Mouse (Mus musculus): Measurements from ENCODE around the gene Farp1.

DNA sequence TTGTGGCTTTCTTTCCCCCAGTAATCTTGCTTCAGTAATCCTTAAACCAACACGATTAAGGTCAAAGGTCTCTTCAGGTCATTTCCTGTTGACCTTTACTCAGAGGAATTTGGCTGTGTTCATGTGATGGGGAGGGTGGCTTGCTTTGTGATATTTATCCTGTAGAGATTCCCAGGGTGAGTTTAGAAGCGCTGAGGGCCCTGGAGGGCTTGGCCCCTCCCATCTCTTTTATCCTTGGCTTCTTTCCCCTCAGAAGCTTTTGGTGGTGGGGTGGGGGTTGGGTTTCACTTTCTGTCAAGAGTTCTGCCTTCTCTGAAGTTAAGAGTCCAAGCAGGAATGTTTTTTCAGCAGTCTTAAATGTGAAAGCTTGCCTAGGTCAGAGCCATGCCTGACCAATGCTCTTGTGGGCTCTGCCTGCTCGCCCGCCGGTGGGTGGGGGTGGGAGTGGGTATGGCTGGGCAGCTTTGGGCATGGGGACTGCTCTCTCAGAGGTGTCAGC, 18.1 kb downstream of the Farp1 start:
- TF ChIP-seq CTCF (IDR thresholded peaks at IDR 0.05; ENCODE audit: low read depth, low read length) (no peak), GATA1 (IDR thresholded peaks at IDR 0.05; ENCODE audit: borderline replicate concordance, low read length) (no peak)

Data from G1E (cell line).